Mouse (Mus musculus): Measurements from ENCODE around the gene Pgghg. TPM values are rescaled to one million over a fixed set of nuclear protein-coding genes. Genes with fewer than 3 reads are reported as not detected.

Gene Pgghg
- total and polyA plus RNA-seq, 3 experiments, result 3.0 to 7.2 TPM; not detected in 1

GRCm38 (mm10) chr7:140900220-140900619 is 41.0 kb upstream of the Pgghg start, which contains the start of gene Cox8b:
Gene Cox8b, minus strand, starts transcription at chr7:140900446.
- no peaks in the 10 kb centered on the region for H3K9me3 ChIP-seq (replicated peaks; ENCODE audit: insufficient read depth, low read length)
- TF ChIP-seq POLR2AphosphoS5 (IDR thresholded peaks at IDR 0.05; ENCODE audit: borderline replicate concordance, low read depth, low read length) (no peak), BHLHE40 (IDR thresholded peaks at IDR 0.05; ENCODE audit: borderline replicate concordance, low read depth, low read length) (no peak), TCF12 (IDR thresholded peaks at IDR 0.05; ENCODE audit: low read depth, low read length) (no peak), MXI1 (IDR thresholded peaks at IDR 0.05; ENCODE audit: low read depth, low read length) (no peak), MYC (IDR thresholded peaks at IDR 0.05; ENCODE audit: low read depth, low read length) (no peak), JUND (IDR thresholded peaks at IDR 0.05; ENCODE audit: low read depth, low read length) (no peak), GABPA (IDR thresholded peaks at IDR 0.05; ENCODE audit: low read depth, low read length) (no peak), TBP (IDR thresholded peaks at IDR 0.05; ENCODE audit: low read depth, low read length) (no peak), KAT2A (conservative IDR thresholded peaks at IDR 0.05; ENCODE audit: low read depth, low read length) (no peak), MEF2A (IDR thresholded peaks at IDR 0.05; ENCODE audit: extremely low read depth, insufficient replicate concordance, low read depth, low read length, poor library complexity, severe bottlenecking) (no peak)
- H3K9ac ChIP-seq (ENCODE audit: control insufficient read depth, low read depth, low read length, poor library complexity, severe bottlenecking), result no peak within 1 kb of the TSS
- H3K27me3 ChIP-seq (ENCODE audit: control insufficient read depth in 1 of 2, insufficient read depth in 2 of 2, low read length in 2 of 2), result no peaks in the 10 kb centered on the region
- H3K4me3 ChIP-seq (ENCODE audit: control insufficient read depth in 1 of 2, insufficient read depth in 1 of 2, low read depth in 2 of 2, low read length in 2 of 2), result no peak within 1 kb of the TSS
- no peak for DNase-seq (ENCODE audit: low read depth, low spot score)
- H3K27ac ChIP-seq (ENCODE audit: control insufficient read depth, low read depth, low read length), result no peak within 1 kb of the TSS
- H3K36me3 ChIP-seq (ENCODE audit: control insufficient read depth in 1 of 2, insufficient read depth in 2 of 2, low read length in 2 of 2), result no peaks in the 10 kb centered on the region
- no peaks in the 10 kb centered on the region for H3K79me2 ChIP-seq (ENCODE audit: control insufficient read depth, insufficient read depth, low read length, poor library complexity)
- H3K4me1 ChIP-seq (ENCODE audit: control insufficient read depth in 1 of 2, insufficient read depth in 2 of 2, low read length in 2 of 2), result no peaks in the 10 kb centered on the region

DNA sequence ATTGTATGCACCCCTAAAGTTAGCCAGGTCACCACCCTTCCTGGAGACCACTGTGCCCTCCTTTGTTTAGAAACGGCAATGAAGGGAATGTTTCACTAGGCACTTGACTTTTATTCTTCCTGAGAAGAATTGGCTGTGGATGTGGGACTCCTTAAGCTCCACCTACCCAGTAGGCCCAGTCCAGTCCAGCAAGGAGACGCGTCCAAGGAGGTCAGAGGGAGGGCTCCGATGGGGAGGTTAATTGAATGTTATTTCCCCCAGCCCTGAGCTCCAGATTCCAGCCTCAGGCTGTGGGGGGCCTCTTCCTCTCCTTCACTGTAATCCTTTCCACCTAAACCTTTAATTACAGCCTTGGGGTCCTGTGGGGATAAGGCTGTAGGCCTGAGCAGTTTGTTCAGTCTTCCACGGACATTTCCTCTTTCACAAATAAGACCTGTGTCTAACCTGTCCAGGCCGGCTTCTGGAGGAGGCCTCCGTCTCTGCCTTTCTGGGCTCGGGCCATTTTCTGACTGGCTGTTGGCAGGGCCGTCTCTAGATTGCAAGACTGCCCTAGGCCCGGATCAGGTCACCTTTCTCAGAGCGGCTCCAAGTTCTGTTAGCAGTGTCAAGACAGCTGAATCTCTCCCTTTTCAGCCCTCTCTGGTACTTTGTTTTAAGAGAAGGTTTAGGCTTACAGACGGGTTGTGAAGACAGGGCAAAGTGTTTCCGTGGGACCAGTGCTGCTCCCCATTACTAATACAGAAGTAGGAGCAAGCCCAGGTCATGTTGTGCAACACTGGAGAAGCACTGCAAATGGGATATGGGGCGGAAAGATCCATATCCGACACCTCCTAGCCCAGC is 38.9 kb upstream of the Pgghg start:
- no peak overlapping the region for H3K9ac ChIP-seq (ENCODE audit: control insufficient read depth, low read depth, low read length, poor library complexity, severe bottlenecking)
- H3K4me3 ChIP-seq (ENCODE audit: control insufficient read depth in 1 of 2, insufficient read depth in 1 of 2, low read depth in 2 of 2, low read length in 2 of 2), result no peak overlapping the region
- no peaks in the 10 kb centered on the region for H3K9me3 ChIP-seq (replicated peaks; ENCODE audit: insufficient read depth, low read length)
- H3K36me3 ChIP-seq (ENCODE audit: control insufficient read depth in 1 of 2, insufficient read depth in 2 of 2, low read length in 2 of 2), result no peaks in the 10 kb centered on the region
- no peaks in the 10 kb centered on the region for H3K4me1 ChIP-seq (ENCODE audit: control insufficient read depth in 1 of 2, insufficient read depth in 2 of 2, low read length in 2 of 2)
- no peak for DNase-seq (ENCODE audit: low read depth, low spot score)
- H3K27me3 ChIP-seq (ENCODE audit: control insufficient read depth in 1 of 2, insufficient read depth in 2 of 2, low read length in 2 of 2), result no peaks in the 10 kb centered on the region
- H3K27ac ChIP-seq (ENCODE audit: control insufficient read depth, low read depth, low read length), result no peak overlapping the region
- no peaks in the 10 kb centered on the region for H3K79me2 ChIP-seq (ENCODE audit: control insufficient read depth, insufficient read depth, low read length, poor library complexity)
- no peak for TF ChIP-seq POLR2AphosphoS2 (IDR thresholded peaks at IDR 0.05; ENCODE audit: low read length)
- TF ChIP-seq ZKSCAN1 (IDR thresholded peaks at IDR 0.05; ENCODE audit: low read depth, low read length), result no peak
- TF ChIP-seq GATA1 (IDR thresholded peaks at IDR 0.05; ENCODE audit: low read depth, low read length), result no peak
- no peak for TF ChIP-seq NRF1 (IDR thresholded peaks at IDR 0.05; ENCODE audit: insufficient read depth, low read depth, low read length, poor library complexity, severe bottlenecking)
- no peak for TF ChIP-seq JUND (IDR thresholded peaks at IDR 0.05; ENCODE audit: low read depth, low read length)

All from MEL (cell line).